Mouse (Mus musculus) layer of hippocampus, adult 11-12 months (tissue): Measurements from ENCODE around the gene Ctnnd2.

Experiments
- DNase-seq: peaks from one replicate; pipeline ENCODE4 v3.0.0; 2022; ENCODE audit warnings: low spot score

Ctnnd2 gene

DNA sequence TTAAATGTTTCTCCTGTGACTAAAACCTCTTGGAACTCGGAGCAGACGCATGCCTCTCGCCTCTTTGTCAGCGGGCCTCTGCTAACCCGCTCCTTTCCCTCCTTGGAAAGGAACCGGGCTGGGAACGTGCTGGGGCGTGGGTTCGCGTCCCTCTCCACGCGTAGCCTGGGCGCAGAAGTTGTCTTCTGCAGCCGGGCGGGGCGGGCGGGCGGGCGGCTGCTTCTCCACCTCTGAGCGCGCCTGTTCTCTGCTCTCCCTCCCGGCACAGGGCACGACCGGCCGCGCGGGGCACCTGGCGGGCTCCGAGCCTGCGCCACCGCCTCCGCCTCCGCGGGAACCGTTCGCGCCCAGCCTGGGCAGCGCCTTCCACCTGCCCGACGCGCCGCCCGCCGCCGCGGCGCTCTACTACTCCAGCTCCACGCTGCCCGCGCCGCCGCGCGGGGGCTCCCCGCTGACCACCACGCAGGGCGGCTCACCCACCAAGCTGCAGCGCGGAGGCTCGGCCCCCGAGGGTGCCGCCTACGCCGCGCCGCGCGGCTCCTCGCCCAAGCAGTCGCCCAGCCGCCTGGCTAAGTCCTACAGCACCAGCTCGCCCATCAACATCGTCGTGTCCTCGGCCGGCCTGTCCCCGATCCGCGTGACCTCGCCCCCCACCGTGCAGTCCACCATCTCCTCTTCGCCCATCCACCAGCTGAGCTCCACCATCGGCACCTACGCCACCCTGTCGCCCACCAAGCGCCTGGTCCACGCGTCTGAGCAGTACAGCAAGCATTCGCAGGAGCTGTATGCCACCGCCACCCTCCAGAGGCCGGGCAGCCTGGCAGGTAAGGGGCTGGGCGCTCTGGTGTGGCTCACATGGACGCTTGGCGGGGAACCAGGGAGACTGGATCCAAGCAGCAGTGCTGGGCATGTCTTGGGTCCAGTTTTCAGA lies 474.4 kb downstream of the Ctnnd2 start:
- DNase-seq = peak; percentile 25

DNA sequence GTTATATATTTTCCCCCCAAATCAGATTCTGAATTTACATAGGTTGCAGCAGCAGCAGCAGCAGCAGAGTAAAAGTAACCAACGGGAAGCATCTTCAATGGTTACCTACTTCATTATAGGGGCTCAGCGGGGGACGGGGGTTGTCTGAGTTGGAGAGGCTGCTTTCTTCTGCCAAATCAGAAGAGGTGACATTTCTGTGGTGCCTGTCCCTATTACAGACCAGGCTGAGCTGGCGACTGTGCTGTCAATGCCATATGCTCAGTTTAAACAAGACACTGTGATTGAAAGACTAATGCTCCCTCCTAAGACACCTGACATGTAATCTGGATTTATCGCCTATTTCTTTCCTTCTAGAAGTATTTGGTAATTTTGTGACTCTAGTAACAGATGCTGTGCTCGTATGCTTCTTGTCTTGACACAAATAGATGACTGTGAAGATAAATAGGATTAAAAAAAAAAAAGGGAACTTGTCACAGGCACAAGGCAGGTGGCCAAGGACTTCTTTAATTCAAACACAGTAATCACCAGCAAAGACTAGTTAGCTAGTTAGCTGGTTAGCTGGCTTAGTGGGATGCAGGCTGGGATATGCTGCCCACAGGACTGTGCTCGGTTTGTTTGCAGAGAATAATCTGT lies 475.4 kb downstream of the Ctnnd2 start:
- no peak for DNase-seq

DNA sequence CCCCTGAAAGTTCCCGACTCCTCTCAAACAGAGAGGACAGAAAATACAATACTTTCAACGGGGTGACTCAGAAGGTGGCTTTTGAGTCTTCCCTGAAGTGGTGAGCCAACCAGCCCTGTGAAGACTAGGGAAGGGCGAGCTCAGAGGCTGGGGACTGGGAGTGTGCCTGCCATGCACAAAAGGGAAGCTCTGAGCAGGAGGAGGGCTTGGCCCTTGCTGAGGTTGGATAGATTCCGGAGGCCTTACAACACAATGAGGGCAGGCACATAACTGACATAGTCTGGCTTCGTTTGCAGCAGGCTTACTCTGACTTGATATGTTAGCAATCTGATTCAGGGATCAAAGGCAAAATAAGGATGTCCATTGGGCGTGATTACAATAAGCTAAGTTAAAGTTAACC lies 477.6 kb downstream of the Ctnnd2 start:
- DNase-seq = no peak

DNA sequence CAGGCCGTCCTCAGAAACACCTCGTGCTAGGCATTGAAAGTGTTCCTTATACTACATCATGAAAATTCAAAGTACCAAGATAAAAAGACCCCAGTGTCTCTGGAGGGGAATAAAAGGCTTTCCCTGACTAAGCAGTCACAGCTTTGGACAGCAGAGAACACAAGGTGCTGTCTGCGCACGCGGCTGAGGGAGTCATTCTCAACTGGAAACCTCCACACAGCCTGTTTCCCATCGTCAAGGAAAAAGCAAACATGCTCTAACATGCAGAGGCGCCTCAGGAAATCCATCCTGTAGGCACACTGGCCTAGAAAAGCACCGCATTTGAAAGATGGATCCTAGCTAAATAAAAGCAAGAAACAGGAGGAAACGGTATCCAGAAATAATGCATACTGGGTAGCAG lies 483.0 kb downstream of the Ctnnd2 start:
- DNase-seq = no peak

DNA sequence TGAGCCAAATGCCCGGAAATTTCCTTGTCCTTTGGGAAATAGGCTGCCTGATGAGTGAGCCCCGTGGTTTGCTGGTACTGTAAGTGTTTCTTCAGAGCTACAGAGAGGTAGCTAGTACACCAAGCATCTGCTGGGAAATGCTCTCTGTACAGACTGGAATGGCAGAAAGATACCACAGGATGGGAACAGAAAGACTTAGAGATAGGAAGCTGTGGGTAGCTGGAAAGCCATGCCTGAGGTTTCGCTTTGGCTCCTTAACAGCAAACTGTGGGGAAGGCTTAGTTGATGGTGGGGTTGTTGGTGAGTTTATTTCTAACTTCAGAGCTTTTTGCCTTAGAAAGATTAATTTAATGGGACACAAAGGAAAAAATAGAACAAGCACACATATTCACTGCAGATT lies 485.2 kb downstream of the Ctnnd2 start:
- no peak for DNase-seq

DNA sequence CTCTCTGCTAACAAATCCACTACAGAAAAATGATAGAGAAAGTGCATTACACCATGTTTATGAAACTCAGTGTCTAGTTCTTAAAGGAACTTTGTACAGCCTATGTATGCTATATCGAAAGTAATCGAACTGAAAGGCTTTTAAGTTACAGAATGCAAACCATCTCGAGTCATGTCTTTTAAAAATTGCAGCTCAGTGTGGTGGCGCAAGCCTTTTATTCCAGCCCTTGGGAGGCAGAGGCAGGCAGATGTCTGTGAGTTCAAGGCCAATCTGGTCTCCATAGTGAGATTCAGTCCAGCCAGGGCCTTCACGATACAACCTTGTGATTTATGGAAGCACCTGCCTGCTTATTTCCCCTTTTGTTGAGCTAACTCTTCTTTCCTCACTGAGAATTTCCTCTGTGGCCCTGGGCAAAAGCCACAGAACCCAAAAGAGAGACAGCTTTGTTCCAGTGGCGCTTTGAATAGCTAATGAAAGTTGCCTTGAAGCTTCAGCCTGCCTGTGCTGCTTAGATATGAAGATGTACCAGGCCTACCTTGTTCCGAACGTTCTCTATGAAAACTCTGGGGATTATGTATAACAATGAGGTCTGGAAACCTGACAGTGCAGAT lies 488.3 kb downstream of the Ctnnd2 start:
- DNase-seq = no peak

DNA sequence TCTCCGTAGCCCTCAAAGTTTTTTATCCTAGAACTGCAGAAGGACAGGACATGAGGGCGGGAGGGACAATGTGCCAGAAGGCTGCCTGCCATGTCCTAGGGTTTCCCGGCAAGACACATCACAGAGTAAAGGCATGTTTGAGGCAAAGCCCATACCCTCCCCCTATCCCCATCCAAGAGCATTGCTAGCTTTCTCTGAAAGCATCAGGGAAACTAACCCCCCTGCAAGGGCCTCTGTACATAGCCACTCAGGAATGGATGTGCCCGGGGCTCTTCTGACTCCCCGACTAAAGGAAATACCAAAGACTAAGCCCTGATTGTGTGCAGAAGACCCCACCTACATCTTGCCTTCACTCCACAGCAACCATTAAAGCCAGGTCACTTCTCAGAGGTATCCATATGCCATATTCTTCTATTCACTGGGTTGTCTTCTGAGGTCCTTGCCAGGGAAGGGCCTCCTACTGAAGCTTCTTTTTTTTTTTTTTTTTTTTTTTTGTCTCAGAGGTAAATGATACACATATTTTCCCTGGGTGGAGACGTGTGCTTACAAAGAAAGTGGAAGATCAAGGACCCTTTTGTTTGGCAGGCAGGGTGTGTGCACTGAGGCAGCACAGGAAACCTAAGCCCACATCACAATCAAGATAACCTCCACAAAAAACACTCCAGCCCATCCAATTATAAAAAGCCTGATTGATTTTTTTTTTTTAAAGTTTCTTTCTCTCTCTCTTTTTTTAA lies 489.5 kb downstream of the Ctnnd2 start:
- no peak for DNase-seq

DNA sequence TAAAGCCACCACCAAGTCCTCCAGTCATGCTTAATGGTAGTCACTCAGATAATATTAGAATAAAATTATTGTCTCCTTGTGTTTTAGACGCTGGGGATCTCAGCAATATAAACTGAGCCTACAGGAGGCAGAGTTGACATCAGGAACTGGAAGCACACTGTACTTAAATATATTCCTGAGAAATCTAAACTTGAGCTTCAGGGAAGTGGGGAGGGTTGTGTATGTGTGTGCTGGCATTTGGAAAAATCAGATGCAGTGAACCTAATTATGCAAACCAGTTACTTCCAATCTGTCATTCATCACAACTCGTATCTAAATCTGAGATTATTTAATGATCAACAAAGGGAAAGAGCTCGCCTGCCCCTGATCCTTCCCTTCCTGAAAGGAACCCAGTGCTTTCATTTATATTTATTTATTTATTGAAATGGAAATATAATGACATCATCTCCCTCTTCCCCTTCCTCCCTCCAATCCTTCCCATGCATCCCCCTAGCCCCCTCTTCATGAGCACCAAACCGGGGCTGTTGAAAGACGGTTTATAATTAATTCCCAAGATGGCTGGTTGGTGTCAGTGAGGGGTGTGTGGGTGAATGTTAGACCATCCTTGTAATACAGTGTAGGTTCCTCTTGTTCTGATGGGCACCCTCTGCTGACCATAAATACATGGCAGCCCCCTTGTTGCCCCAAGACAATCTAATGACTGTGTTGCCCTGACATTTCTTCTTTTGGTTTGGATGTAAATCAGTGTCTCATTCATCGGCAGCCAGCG lies 495.6 kb downstream of the Ctnnd2 start:
- DNase-seq = no peak

DNA sequence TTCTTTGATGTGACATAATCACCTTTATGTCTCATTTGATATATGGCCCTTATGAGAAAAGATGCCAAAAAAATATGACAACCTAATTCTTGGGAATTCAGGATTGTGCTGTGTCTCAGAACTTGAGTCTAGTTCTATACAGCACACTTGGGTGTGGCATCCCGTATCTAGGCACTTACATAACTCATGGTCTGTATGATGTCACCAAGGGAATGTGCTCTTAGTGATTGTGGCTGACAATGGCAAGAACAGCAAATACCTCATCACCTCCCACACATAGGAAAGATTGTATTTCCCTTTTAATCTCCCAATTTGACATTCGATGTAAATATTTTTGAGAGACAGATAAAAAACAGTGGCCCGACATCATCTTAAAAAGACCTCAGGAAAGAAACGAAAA lies 509.5 kb downstream of the Ctnnd2 start:
- DNase-seq = no peak

DNA sequence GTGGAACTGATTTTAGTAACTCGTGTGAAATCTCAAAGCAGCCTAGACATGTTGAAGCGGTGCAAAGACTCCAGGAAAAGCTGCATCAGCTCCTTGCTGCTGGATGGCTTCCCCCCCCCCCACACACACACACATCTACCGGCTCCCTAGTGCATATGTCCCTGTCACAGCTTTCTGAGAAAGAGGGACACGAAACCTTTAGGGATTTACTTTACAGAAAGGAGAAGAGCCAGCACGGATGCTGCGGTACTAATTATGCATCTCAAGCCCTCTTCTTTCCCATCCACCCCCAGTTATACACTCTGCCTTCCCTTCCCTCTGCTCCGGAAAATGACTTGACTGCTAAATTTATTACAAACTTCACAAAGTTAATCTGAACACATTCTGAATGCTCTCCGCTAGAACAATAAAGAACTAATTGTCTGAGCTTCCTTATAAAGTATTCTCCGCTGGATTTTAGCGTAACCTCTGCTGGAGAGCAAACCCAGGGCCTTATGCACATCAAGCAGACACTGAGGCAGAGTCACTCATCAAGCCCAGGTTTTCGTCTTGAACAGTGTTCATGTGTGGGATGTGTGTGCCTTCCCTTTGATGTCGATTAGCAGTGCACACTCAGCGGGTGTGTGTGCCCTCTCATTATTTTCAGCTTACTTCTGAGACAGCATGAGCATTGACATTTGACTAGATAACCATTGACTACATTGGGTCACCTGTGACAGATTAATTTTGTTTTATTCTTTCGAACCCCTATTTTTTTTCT lies 510.1 kb downstream of the Ctnnd2 start:
- DNase-seq = no peak

DNA sequence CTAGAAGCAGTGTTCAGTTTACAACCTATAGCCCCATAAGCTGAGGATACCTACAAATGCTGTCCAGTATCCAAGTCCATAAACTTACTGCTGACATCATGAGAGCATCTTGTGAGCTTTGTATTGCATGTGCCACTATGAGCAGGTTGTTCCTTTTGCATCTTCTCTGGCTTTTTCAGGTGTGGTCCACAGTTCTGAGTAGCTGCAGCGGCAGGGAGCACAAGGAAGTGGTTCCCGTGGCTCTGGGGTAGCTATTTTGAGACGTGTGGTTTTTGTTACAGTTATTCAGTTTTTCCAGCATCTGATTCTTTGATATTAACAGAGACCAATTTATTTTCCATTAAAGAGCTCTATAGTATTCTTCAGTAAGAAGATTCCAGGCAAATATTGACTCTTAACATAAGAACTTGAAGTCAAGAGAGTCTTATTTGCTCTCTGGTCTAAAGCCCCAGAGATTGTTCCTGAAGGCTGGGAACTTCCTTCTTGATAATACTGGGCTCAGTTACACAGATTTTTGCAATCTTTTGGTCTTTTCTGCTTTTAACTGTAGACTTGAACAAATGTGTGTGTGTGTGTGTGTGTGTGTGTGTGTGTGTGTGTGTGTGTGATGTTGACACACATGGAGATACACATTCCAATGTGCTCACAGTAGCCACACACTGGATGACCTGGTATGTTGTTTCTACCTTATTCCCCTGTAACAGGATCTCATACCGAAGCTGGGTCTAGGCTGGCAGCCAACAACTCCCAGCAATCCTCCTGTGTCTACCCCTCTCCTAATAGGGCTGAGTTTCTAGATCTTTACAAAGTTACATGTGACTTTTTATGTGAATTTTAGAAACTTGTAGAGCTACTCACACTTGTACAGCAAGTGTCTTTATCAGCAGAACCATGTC lies 514.1 kb downstream of the Ctnnd2 start:
- DNase-seq = no peak

DNA sequence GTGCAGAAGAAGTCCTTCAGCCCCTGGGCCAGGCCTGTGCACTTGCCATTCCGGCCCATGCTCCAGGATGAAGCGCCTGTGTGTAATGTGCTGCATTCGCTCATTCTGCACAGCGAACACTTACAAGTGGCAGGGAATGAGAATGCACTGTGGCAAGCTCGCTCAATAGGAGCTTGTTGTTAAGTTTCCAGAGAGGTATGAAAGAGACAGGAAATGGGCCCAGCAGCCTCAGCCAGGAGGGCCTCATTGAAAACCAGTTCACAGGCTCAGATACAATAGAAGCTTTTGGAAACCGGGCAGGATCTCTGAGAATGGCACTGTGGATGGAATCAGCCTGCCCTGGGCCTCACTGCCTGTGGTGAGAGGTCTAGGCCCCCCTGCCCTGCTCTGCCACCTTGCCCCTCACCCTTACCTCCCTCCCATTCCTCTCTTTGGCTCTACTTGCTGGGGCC lies 521.4 kb downstream of the Ctnnd2 start:
- DNase-seq = peak; percentile 48

DNA sequence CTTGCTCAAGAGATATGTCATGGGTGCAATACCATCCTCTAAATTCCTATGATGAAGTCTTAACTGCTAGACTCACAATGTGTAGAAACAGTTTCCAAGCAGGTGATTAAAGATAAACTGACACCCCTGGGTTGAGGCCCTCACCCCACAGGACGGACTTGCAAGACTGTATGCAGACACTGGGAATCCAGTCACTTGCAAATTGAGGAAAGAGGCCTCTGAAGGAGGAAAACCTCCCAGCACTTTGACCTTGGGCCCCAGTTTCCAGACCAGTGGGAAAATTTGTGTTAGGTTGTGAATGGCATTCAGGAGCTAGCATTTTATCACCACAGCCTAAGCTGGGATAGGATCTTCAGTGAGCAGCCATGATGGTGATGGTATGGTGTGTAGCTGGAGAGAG lies 521.9 kb downstream of the Ctnnd2 start:
- DNase-seq = no peak

DNA sequence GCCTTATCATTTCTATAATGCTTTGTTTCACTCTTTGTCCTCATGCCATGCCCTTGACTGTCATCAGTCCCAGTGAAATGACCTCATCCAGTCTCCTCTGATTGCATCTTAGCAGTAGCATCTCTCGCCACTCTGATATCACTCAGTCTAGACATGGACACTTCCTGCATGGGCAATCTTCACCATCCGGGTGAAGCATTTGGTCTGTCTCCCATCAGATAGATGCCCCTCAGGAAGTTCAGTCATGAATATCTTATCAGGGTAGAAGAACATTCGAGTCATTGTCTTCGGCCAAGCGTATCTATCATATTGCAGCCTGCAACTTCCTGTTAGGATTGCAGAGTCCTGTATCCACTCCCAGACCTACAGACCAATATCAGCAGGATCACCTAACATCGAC lies 523.5 kb downstream of the Ctnnd2 start:
- DNase-seq = no peak

DNA sequence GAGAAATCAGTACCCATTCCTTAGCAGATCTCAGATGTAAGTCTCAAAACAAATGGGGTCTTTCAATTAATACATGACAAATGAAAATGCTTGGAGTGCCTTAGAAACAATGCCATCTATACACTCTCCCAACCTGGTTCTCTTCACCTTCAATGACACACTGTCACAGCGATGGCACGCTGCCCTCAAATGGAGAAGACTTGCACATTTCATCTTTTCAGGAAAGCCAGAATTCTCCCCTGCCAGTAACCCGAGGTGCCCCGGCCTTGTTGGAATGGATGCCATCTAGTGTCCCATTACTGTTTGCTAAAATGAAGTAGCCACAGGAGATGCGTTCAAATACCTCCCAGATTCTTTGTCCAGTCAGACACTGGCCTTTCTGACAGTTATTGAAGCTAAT lies 525.0 kb downstream of the Ctnnd2 start:
- DNase-seq = peak; percentile 21

DNA sequence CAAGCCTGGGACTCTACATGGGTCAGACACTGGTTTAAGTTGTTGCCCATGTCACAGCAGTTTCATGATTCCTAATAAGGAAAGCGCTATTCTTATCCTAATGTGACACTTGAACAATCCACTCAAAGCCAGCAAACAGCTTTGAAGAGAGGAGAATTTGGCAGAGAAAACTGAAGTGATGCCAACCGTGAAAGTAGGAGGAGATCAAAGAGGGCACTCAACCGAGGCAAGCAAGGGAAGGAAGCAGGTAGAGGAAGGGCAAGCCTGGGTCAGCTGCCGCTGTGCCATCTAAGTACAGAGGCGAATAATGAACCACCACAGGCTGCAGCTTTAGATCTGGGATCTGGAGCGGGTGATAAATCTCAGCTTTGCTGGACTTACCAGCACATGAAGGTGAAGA lies 528.4 kb downstream of the Ctnnd2 start:
- DNase-seq = no peak

DNA sequence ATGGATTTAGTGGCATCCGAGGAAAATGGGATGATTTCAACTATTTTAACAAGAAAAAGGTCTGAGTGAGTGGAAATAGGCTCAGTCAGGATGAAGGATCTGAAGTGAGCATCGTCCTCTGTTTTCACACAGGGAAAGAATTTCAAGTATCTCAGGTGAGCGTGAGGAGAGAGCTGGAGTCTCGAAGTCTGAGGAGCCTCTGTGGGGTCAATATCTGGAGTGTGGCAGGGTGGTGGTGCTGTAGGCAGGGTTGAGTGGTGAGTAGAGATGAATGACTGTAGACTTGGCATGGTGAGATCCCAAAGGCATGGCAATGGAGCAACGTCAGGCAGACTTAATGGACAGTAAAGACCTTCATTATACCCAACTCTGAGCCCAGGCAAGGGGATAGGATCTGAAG lies 529.2 kb downstream of the Ctnnd2 start:
- no peak for DNase-seq

DNA sequence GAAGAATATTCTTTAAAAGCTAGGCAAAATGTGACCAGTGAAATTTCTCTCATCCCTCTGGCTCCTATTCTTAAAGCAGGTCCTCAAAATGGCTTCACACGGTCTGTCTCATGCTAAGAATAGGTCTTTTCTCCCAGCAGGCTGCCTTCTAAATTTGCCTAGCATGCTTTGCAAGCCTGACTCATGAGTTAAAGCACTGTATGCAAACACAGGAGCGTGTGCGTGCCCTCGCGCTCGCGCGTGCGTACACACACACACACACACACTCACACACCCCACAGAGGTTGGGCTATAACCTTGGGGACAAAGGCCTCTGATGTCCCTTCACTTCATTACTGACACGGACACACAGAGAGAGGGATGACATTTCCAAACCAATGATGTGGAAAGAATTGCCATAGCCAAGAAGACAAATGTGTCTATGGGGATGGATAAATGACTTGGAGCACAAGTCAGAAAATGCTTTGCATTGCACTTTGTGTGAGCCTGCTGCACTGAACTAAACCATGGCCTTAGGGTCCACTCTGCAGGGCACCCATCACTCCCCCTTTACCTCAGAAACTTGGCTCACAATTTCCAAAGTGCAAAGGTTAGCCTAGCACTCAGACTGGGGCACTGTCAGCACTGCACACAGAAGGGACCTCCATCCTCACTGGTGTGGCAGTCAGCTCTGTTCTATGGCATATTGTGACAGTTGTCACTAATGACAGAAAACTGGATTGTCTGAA lies 536.8 kb downstream of the Ctnnd2 start:
- no peak for DNase-seq

DNA sequence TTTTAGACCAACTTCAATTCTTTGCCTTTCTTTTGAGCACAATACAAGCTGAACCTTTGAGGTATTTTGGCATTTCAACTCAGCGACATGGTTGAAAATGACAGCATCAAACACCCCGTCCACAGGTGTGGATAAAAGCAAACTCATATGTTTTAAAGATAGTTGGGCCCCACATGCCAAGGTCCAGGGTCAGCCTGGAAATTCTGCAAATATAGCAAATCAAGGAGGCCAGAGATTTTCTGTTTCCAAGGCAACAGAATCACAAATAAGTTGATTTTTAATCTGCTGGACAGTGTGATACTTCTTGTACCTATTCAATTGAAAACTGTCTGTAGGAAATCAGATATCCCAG lies 537.3 kb downstream of the Ctnnd2 start:
- no peak for DNase-seq
